Mouse (Mus musculus): ENCODE data around the gene Gm20388.

Gene Gm20388

GRCm38 (mm10) chr8:120510863-120511457 lies 600.3 kb downstream of the Gm20388 start:
- no peak for DNase-seq (ENCODE audit: low spot score)

GRCm38 (mm10) chr8:120511737-120512136 lies 601.1 kb downstream of the Gm20388 start:
- no peak for DNase-seq (ENCODE audit: low spot score)

- no peak for DNase-seq (ENCODE audit: low spot score)
Measured at GRCm38 (mm10) chr8:120512326-120512725, 601.7 kb downstream of the Gm20388 start.

GRCm38 (mm10) chr8:120513145-120513544 lies 602.5 kb downstream of the Gm20388 start:
- no peak for DNase-seq (ENCODE audit: low spot score)

GRCm38 (mm10) chr8:120513638-120514461 lies 603.2 kb downstream of the Gm20388 start:
- peak; percentile 64 for DNase-seq (ENCODE audit: low spot score)

- no peak for DNase-seq (ENCODE audit: low spot score)
Measured at GRCm38 (mm10) chr8:120515214-120515613, 604.6 kb downstream of the Gm20388 start.

GRCm38 (mm10) chr8:120515650-120516049 lies 605.0 kb downstream of the Gm20388 start:
- no peak for DNase-seq (ENCODE audit: low spot score)

- DNase-seq (ENCODE audit: low spot score): peak; percentile 83
Measured at GRCm38 (mm10) chr8:120516182-120516755, 605.6 kb downstream of the Gm20388 start.

- DNase-seq (ENCODE audit: low spot score): peak; percentile 72
Measured at GRCm38 (mm10) chr8:120517666-120518410, 607.2 kb downstream of the Gm20388 start.

- no peak for DNase-seq (ENCODE audit: low spot score)
Measured at GRCm38 (mm10) chr8:120518736-120519534, 608.3 kb downstream of the Gm20388 start.

- DNase-seq (ENCODE audit: low spot score): no peak
Measured at GRCm38 (mm10) chr8:120520287-120520686, 609.6 kb downstream of the Gm20388 start.

GRCm38 (mm10) chr8:120520707-120521590 lies 610.3 kb downstream of the Gm20388 start:
- DNase-seq (ENCODE audit: low spot score): peak; percentile 72

- no peak for DNase-seq (ENCODE audit: low spot score)
Measured at GRCm38 (mm10) chr8:120521591-120521965, 610.9 kb downstream of the Gm20388 start.

- DNase-seq (ENCODE audit: low spot score): no peak
Measured at GRCm38 (mm10) chr8:120523641-120524040, 613.0 kb downstream of the Gm20388 start.

- no peak for DNase-seq (ENCODE audit: low spot score)
Measured at GRCm38 (mm10) chr8:120525135-120525534, 614.5 kb downstream of the Gm20388 start.

- no peak for DNase-seq (ENCODE audit: low spot score)
Measured at GRCm38 (mm10) chr8:120525832-120526231, 615.2 kb downstream of the Gm20388 start.

GRCm38 (mm10) chr8:120526577-120526976 lies 615.9 kb downstream of the Gm20388 start:
- DNase-seq (ENCODE audit: low spot score): no peak

- no peak for DNase-seq (ENCODE audit: low spot score)
Measured at GRCm38 (mm10) chr8:120528332-120528731, 617.7 kb downstream of the Gm20388 start.

GRCm38 (mm10) chr8:120529226-120529625 lies 618.6 kb downstream of the Gm20388 start:
- DNase-seq (ENCODE audit: low spot score): no peak

- DNase-seq (ENCODE audit: low spot score): no peak
Measured at GRCm38 (mm10) chr8:120530954-120531656, 620.5 kb downstream of the Gm20388 start.
